Mouse (Mus musculus): ENCODE data around the gene Klhl21. TPM values are rescaled to one million over a fixed set of nuclear protein-coding genes. Genes with fewer than 3 reads are reported as not detected.

The Klhl21 gene
- polyA plus RNA-seq (2015; fragmentation: Nextera tagmentation; extraction: Ambion mirVana): 26.1 and 30.9 TPM in 2 replicates

DNA sequence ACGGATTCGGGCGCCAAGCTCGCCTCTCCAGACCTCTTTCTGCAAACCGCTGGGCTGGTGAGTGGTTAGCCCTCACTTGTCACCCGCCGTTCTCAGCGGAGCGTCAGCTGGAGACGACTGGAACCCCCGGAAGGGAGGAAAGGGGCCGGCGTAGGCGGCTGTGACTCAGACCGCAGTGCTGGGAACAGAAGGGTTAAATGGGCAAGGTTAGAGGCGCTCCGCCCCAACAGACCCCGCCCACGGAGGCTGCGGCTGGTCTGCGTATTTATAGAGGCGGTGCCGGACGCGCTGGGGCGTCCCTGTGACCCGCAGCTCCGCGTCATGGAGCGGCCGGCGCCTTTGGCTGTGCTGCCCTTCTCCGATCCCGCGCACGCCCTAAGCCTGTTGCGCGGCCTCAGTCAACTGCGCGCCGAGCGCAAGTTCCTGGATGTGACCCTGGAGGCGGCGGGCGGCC is at the start of gene Klhl21:
TSS of gene Klhl21 (plus strand) at position 182 of the 454 bp plus-strand sequence.
- H3K4me2 ChIP-seq: peak within 1 kb of the TSS; percentile 97
- H3K9me3 ChIP-seq (replicated peaks): no peaks in the 10 kb centered on the region
- H3K4me3 ChIP-seq: peak within 1 kb of the TSS; percentile 75
- H3K27me3 ChIP-seq: no peaks in the 10 kb centered on the region
- peaks cover 7% of the 10 kb centered on the region; the same call in 1 of the 2 replicates for H3K36me3 ChIP-seq
- H3K27ac ChIP-seq: peak within 1 kb of the TSS; percentile 96
- under 1% methylated on average over 45 of the region's 45 CpGs for WGBS
- ATAC-seq (replicated peaks; ENCODE audit: insufficient number of reproducible peaks, insufficient read depth, low FRiP score, low read depth): peak; percentile 89
- peaks cover 58% of the 10 kb centered on the region for H3K4me1 ChIP-seq (replicated peaks)
- peak within 1 kb of the TSS; percentile 86 for H3K9ac ChIP-seq

GRCm38 (mm10) chr4:151959849-151960512 is 48.6 kb upstream of the Klhl21 start:
- WGBS: 85% methylated on average over 11 of the region's 11 CpGs
- no peaks in the 10 kb centered on the region for H3K9me3 ChIP-seq (replicated peaks)
- no peak for ATAC-seq (replicated peaks; ENCODE audit: insufficient number of reproducible peaks, insufficient read depth, low FRiP score, low read depth)
- H3K4me2 ChIP-seq: no peak overlapping the region
- no peaks in the 10 kb centered on the region for H3K27me3 ChIP-seq
- no peak overlapping the region for H3K9ac ChIP-seq
- no peak overlapping the region for H3K27ac ChIP-seq
- H3K36me3 ChIP-seq: peaks cover 54% of the 10 kb centered on the region
- H3K4me3 ChIP-seq: no peak overlapping the region
- H3K4me1 ChIP-seq (replicated peaks): no peaks in the 10 kb centered on the region; the same call in 1 of the 2 replicates

GRCm38 (mm10) chr4:151960513-151960854 is 48.1 kb upstream of the Klhl21 start:
- no peak; the same call in 1 of the 2 replicates for ATAC-seq (replicated peaks; ENCODE audit: insufficient number of reproducible peaks, insufficient read depth, low FRiP score, low read depth)
- Histone ChIP-seq H3K4me2 (no peak overlapping the region), H3K9me3 (replicated peaks) (no peaks in the 10 kb centered on the region), H3K36me3 (peaks cover 56% of the 10 kb centered on the region), H3K4me1 (replicated peaks) (no peaks in the 10 kb centered on the region; the same call in 1 of the 2 replicates), H3K4me3 (no peak overlapping the region), H3K27ac (no peak overlapping the region), H3K27me3 (no peaks in the 10 kb centered on the region), H3K9ac (no peak overlapping the region)
- WGBS: 71% methylated on average over 3 of the region's 3 CpGs

DNA sequence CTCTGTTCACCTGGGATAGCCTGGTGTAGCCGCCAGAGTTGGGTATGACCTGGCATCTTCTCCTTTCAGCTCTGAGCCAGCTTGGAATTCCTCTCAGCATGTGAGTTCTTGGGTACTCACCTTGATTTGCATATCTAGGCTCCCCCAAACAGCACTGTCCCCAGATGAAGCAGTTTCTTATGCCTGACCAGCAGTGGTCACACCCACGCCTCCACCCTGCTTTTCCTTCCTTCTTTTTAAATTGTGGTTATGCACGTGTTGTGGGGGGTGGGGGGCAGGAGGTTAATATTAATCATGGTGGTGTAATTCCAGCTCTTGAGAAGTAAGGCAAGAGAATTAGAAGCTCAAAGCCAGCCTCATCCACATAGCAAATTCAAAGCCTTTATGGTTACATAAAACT is 45.8 kb upstream of the Klhl21 start:
- peaks cover 52% of the 10 kb centered on the region for H3K36me3 ChIP-seq
- H3K27me3 ChIP-seq: no peaks in the 10 kb centered on the region
- ATAC-seq (replicated peaks; ENCODE audit: insufficient number of reproducible peaks, insufficient read depth, low FRiP score, low read depth): no peak
- no peak overlapping the region for H3K9ac ChIP-seq
- no peaks in the 10 kb centered on the region for H3K9me3 ChIP-seq (replicated peaks)
- H3K4me3 ChIP-seq: no peak overlapping the region
- no peaks in the 10 kb centered on the region for H3K4me1 ChIP-seq (replicated peaks)
- H3K27ac ChIP-seq: no peak overlapping the region
- H3K4me2 ChIP-seq: no peak overlapping the region
- WGBS: 80% methylated on average over 3 of the region's 3 CpGs

DNA sequence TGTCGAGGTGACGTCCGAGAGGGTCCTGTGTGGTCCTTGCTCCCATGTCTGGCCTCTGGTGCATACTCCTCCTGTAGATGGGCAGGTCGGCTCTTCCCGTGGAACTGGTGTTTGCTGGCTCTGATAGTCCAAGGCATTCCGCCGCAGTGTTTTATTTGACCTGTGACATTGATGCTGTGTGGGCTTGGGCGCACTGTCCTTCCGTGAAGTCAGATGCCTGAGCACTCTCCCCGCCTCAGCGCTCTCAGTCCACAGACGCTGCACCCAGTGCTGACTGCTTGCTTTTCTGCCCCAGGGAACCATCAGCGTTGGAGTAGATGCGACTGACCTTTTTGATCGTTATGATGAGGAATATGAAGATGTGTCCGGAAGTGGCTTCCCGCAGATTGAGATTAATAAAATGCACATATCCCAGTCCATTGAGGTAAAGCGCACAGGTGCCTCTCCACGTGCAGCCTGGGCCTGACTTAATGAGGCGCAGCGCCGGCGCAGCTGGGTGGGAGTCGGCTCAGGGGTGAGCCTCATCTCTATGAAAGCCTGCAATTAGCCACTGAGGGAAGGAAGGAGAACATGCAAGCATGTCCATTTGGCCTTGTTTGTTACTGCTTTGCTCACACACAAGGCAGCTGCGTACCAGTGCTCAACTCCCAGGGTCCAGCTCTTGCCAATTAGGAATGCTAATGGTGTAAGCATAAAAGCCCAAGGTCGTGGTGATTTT is 40.2 kb upstream of the Klhl21 start:
- H3K9ac ChIP-seq: no peak overlapping the region
- H3K36me3 ChIP-seq: peaks cover 53% of the 10 kb centered on the region
- WGBS: 93% methylated on average over 26 of the region's 26 CpGs

GRCm38 (mm10) chr4:151972221-151972967 is 36.2 kb upstream of the Klhl21 start:
- H3K4me2 ChIP-seq: no peak overlapping the region
- no peaks in the 10 kb centered on the region for H3K4me1 ChIP-seq (replicated peaks)
- no peak overlapping the region for H3K4me3 ChIP-seq
- H3K9me3 ChIP-seq (replicated peaks): no peaks in the 10 kb centered on the region
- H3K27me3 ChIP-seq: no peaks in the 10 kb centered on the region
- H3K9ac ChIP-seq: no peak overlapping the region
- H3K27ac ChIP-seq: no peak overlapping the region
- peaks cover 61% of the 10 kb centered on the region for H3K36me3 ChIP-seq
- no peak for ATAC-seq (replicated peaks; ENCODE audit: insufficient number of reproducible peaks, insufficient read depth, low FRiP score, low read depth)
- WGBS: 63% methylated on average over 10 of the region's 10 CpGs

More for the DNA sequence above, 40.2 kb upstream of the Klhl21 start:
- Histone ChIP-seq H3K27ac (no peak overlapping the region), H3K9me3 (replicated peaks) (no peaks in the 10 kb centered on the region), H3K4me1 (replicated peaks) (no peaks in the 10 kb centered on the region), H3K4me3 (no peak overlapping the region), H3K4me2 (no peak overlapping the region), H3K27me3 (no peaks in the 10 kb centered on the region)
- ATAC-seq (replicated peaks; ENCODE audit: insufficient number of reproducible peaks, insufficient read depth, low FRiP score, low read depth): no peak

- H3K9ac ChIP-seq: no peak overlapping the region
- no peaks in the 10 kb centered on the region for H3K27me3 ChIP-seq
- no peak overlapping the region for H3K27ac ChIP-seq
- ATAC-seq (replicated peaks; ENCODE audit: insufficient number of reproducible peaks, insufficient read depth, low FRiP score, low read depth): no peak
- H3K9me3 ChIP-seq (replicated peaks): no peaks in the 10 kb centered on the region
- no peaks in the 10 kb centered on the region for H3K4me1 ChIP-seq (replicated peaks)
- peaks cover 59% of the 10 kb centered on the region for H3K36me3 ChIP-seq
- 90% methylated on average over 3 of the region's 3 CpGs for whole genome bisulfite sequencing
- no peak overlapping the region for H3K4me2 ChIP-seq
- no peak overlapping the region for H3K4me3 ChIP-seq
These were observed 33.2 kb upstream of the Klhl21 start for GRCm38 (mm10) chr4:151975441-151975840.

DNA sequence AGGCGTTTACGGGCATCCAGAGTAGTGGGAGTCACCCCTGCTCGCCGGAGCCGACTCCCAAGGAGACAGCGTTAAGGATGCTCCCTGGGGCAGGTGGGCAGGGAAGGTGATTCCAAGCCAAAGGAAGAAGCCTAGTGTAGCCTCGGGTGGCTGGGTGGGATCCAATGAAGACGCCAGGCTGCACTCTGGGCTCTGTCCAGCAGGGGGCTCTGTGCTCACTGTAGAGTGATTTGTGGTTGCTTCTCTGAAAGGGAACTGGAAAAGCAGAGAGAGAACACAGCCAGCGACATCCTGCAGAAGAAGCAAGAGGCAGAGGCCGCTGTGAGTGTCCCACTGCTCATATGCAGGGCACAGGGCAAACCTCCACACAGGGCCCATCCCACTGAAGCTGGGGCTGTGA is 30.9 kb upstream of the Klhl21 start:
- Histone ChIP-seq H3K27me3 (no peaks in the 10 kb centered on the region), H3K9ac (no peak overlapping the region), H3K4me2 (no peak overlapping the region), H3K27ac (no peak overlapping the region), H3K4me3 (no peak overlapping the region), H3K36me3 (peaks cover 51% of the 10 kb centered on the region), H3K9me3 (replicated peaks) (no peaks in the 10 kb centered on the region), H3K4me1 (replicated peaks) (no peaks in the 10 kb centered on the region)
- ATAC-seq (replicated peaks; ENCODE audit: insufficient number of reproducible peaks, insufficient read depth, low FRiP score, low read depth): no peak
- WGBS: 35% methylated on average over 10 of the region's 10 CpGs

DNA sequence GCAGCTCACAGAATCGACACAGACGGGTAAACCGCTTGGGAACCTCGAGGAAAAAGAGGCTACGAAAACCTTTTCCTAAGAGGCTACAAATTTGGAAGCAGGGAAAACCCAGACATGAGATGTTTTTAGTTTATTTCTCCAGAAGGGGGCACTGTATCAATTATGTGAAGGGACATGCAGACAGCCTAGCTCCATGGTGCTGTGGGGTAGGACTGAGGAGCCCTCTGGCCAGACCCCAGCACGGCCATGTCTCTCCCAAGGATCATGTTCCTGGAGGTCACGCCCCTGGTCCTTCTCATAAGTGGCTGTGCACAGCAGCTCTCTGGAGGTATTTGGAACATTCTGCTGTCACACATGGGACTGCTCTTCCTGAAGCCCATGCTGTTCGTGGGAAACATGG is 27.9 kb upstream of the Klhl21 start:
- no peak for ATAC-seq (replicated peaks; ENCODE audit: insufficient number of reproducible peaks, insufficient read depth, low FRiP score, low read depth)
- H3K9ac ChIP-seq: no peak overlapping the region
- H3K4me3 ChIP-seq: no peak overlapping the region
- H3K27me3 ChIP-seq: no peaks in the 10 kb centered on the region
- H3K4me1 ChIP-seq (replicated peaks): peaks cover 14% of the 10 kb centered on the region
- 70% methylated on average over 8 of the region's 8 CpGs for WGBS
- no peak overlapping the region for H3K4me2 ChIP-seq
- H3K9me3 ChIP-seq (replicated peaks): no peaks in the 10 kb centered on the region
- no peak overlapping the region for H3K27ac ChIP-seq
- peaks cover 28% of the 10 kb centered on the region for H3K36me3 ChIP-seq

DNA sequence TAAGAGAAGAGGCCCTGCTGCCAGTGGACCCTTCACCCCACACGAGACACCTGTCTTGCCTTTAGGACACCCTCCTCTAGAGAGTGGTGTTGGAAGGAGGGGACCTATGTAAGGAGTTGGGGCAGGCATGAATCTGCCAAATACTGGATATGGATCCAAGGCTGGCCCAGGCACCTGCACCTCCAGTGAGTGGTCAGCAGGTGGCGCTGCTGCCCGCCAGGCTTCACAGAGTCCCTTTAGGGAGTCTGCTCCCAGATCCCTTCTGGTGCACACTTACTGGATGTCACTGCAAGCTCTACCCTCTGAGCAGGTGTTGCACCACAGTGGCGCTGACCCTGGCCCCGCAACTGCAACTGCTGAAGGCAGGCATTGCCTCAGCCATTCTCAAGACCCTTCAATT is 27.2 kb upstream of the Klhl21 start:
- no peak overlapping the region for H3K9ac ChIP-seq
- no peak overlapping the region for H3K4me2 ChIP-seq
- H3K27me3 ChIP-seq: no peaks in the 10 kb centered on the region
- H3K36me3 ChIP-seq: peaks cover 27% of the 10 kb centered on the region
- peak; percentile 43 for ATAC-seq (replicated peaks; ENCODE audit: insufficient number of reproducible peaks, insufficient read depth, low FRiP score, low read depth)
- H3K4me1 ChIP-seq (replicated peaks): peaks cover 20% of the 10 kb centered on the region
- no peak overlapping the region for H3K27ac ChIP-seq
- no peak overlapping the region for H3K4me3 ChIP-seq
- WGBS: 11% methylated on average over 5 of the region's 5 CpGs
- H3K9me3 ChIP-seq (replicated peaks): no peaks in the 10 kb centered on the region

GRCm38 (mm10) chr4:151983043-151983442 is 25.6 kb upstream of the Klhl21 start:
- Histone ChIP-seq H3K27ac (no peak overlapping the region), H3K4me2 (0 out of 2 replicates have a peak overlapping the region, but pooled peaks have one; percentile 6), H3K36me3 (peaks cover 15% of the 10 kb centered on the region), H3K27me3 (no peaks in the 10 kb centered on the region), H3K4me1 (replicated peaks) (peaks cover 34% of the 10 kb centered on the region), H3K9me3 (replicated peaks) (no peaks in the 10 kb centered on the region), H3K4me3 (no peak overlapping the region), H3K9ac (no peak overlapping the region)
- no peak for ATAC-seq (replicated peaks; ENCODE audit: insufficient number of reproducible peaks, insufficient read depth, low FRiP score, low read depth)
- WGBS: 57% methylated on average over 17 of the region's 17 CpGs
